Mouse (Mus musculus): ENCODE data around the gene Wnt7b.

DNA sequence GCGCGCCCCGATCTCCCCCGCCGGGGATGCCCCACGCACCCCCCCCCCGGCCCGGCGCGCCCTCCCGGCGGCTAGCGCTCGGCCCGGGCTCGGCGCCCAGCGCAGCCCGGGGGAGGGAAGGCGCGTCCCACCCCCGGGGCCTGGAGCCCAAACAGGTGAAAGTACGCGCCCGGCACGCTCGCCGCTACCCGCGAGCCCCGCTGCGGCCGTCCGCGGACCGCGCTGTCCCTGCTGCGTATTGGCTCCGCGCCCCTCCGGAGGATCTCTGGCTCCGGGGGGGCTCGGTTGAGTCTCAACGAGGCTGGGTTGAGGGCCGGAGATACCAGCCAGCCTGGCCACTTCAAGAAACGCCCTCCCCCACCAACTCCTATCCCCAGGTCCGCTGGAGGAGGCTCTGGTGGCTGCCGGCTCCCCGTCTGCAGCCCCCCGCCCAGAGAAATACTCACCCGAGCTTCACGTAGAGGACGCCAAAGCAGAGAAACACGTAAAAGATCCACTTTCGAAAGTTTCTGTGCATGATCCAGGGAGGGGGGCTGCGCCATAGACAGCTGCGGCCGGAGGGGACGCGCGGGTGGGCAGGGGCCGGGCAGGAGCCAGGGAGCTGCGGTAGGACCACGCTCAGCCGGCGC is 1.2 kb downstream of the Wnt7b start:
- TF ChIP-seq CTCF (IDR thresholded peaks at IDR 0.05; ENCODE audit: low read depth, low read length) (no peak), POLR2A (IDR thresholded peaks at IDR 0.05; ENCODE audit: borderline replicate concordance, low read depth, low read length) (no peak)
